Mouse (Mus musculus): ENCODE measurements at regions not wholly inside any gene's neighbourhood (a gene's known extent, or its start where the extent isn't known, plus 50 kb on each side); places are given as distances from the start of the nearest gene placed in this dataset.

GRCm38 (mm10) chr17:45916937-45917336, 115.2 kb downstream of the Vegfa start:
- no peaks in the 10 kb centered on the region for H3K36me3 ChIP-seq (ENCODE audit: control insufficient read depth in 1 of 2, insufficient read depth in 2 of 2, low read length in 2 of 2)
- no peak overlapping the region for H3K27ac ChIP-seq (ENCODE audit: control insufficient read depth, low read depth, low read length)
- no peaks in the 10 kb centered on the region for H3K4me1 ChIP-seq (ENCODE audit: control insufficient read depth in 1 of 2, insufficient read depth in 2 of 2, low read length in 2 of 2)
- H3K9ac ChIP-seq (ENCODE audit: control insufficient read depth, low read depth, low read length, poor library complexity, severe bottlenecking), result no peak overlapping the region
- no peaks in the 10 kb centered on the region; a peak in 1 of 4 replicates for H3K27me3 ChIP-seq (ENCODE audit: control insufficient read depth in 1 of 2, insufficient read depth in 2 of 2, low read length in 2 of 2)
- no peaks in the 10 kb centered on the region for H3K9me3 ChIP-seq (replicated peaks; ENCODE audit: insufficient read depth, low read length)
- H3K4me3 ChIP-seq (ENCODE audit: control insufficient read depth in 1 of 2, insufficient read depth in 1 of 2, low read depth in 2 of 2, low read length in 2 of 2), result no peak overlapping the region
- no peak for TF ChIP-seq MAX (IDR thresholded peaks at IDR 0.05; ENCODE audit: low read length)
- no peak for TF ChIP-seq MYB (IDR thresholded peaks at IDR 0.05; ENCODE audit: low read depth, low read length)
- TF ChIP-seq ZC3H11A (IDR thresholded peaks at IDR 0.05; ENCODE audit: low read depth, low read length), result no peak
- TF ChIP-seq SMC3 (IDR thresholded peaks at IDR 0.05; ENCODE audit: low read depth, low read length), result no peak
- TF ChIP-seq RCOR1 (IDR thresholded peaks at IDR 0.05; ENCODE audit: low read depth, low read length), result no peak
- no peak for TF ChIP-seq GATA1 (IDR thresholded peaks at IDR 0.05; ENCODE audit: low read depth, low read length)
- no peak for TF ChIP-seq NRF1 (IDR thresholded peaks at IDR 0.05; ENCODE audit: insufficient read depth, low read depth, low read length, poor library complexity, severe bottlenecking)
- TF ChIP-seq TAL1 (IDR thresholded peaks at IDR 0.05; ENCODE audit: low read length), result no peak
- no peak for DNase-seq (ENCODE audit: low read depth, low spot score)
- H3K79me2 ChIP-seq (ENCODE audit: control insufficient read depth, insufficient read depth, low read length, poor library complexity), result no peaks in the 10 kb centered on the region

GRCm38 (mm10) chr17:45914706-45915240, 117.4 kb downstream of the Vegfa start:
- Histone ChIP-seq H3K4me1 (ENCODE audit: control insufficient read depth in 1 of 2, insufficient read depth in 2 of 2, low read length in 2 of 2) (no peaks in the 10 kb centered on the region), H3K9ac (ENCODE audit: control insufficient read depth, low read depth, low read length, poor library complexity, severe bottlenecking) (no peak overlapping the region), H3K79me2 (ENCODE audit: control insufficient read depth, insufficient read depth, low read length, poor library complexity) (no peaks in the 10 kb centered on the region), H3K27ac (ENCODE audit: control insufficient read depth, low read depth, low read length) (no peak overlapping the region), H3K9me3 (replicated peaks; ENCODE audit: insufficient read depth, low read length) (no peaks in the 10 kb centered on the region), H3K4me3 (ENCODE audit: control insufficient read depth in 1 of 2, insufficient read depth in 1 of 2, low read depth in 2 of 2, low read length in 2 of 2) (no peak overlapping the region), H3K36me3 (ENCODE audit: control insufficient read depth in 1 of 2, insufficient read depth in 2 of 2, low read length in 2 of 2) (no peaks in the 10 kb centered on the region), H3K27me3 (ENCODE audit: control insufficient read depth in 1 of 2, insufficient read depth in 2 of 2, low read length in 2 of 2) (no peaks in the 10 kb centered on the region; a peak in 1 of 4 replicates)
- TF ChIP-seq RAD21 (IDR thresholded peaks at IDR 0.05; ENCODE audit: low read depth, low read length) (no peak), GATA1 (IDR thresholded peaks at IDR 0.05; ENCODE audit: low read depth, low read length) (no peak), MEF2A (IDR thresholded peaks at IDR 0.05; ENCODE audit: extremely low read depth, insufficient replicate concordance, low read depth, low read length, poor library complexity, severe bottlenecking) (no peak), ZKSCAN1 (IDR thresholded peaks at IDR 0.05; ENCODE audit: low read depth, low read length) (no peak), MAX (IDR thresholded peaks at IDR 0.05; ENCODE audit: low read length) (no peak), USF2 (IDR thresholded peaks at IDR 0.05; ENCODE audit: borderline replicate concordance in 1 of 2, insufficient read depth in 1 of 2, low read depth in 1 of 2, low read length in 2 of 2) (no peak), TCF12 (IDR thresholded peaks at IDR 0.05; ENCODE audit: low read depth, low read length) (no peak), ZMIZ1 (IDR thresholded peaks at IDR 0.05; ENCODE audit: low read depth, low read length) (no peak), MYC (IDR thresholded peaks at IDR 0.05; ENCODE audit: low read depth, low read length) (no peak), JUND (IDR thresholded peaks at IDR 0.05; ENCODE audit: low read depth, low read length) (no peak), POLR2A (IDR thresholded peaks at IDR 0.05; ENCODE audit: control insufficient read depth in 1 of 2, insufficient read depth in 1 of 2, low read depth in 1 of 2, low read length in 2 of 2, poor library complexity in 1 of 2) (no peak), CTCF (IDR thresholded peaks at IDR 0.05 in 2 of 3, conservative IDR thresholded peaks at IDR 0.05 in 1 of 3; ENCODE audit: control insufficient read depth in 1 of 3, insufficient read depth in 1 of 3, low read depth in 2 of 3, low read length in 3 of 3, poor library complexity in 1 of 3, severe bottlenecking in 1 of 3) (no peak), POLR2AphosphoS5 (IDR thresholded peaks at IDR 0.05; ENCODE audit: borderline replicate concordance, low read depth, low read length) (no peak), ZNF384 (IDR thresholded peaks at IDR 0.05; ENCODE audit: low read depth, low read length) (no peak), ETS1 (IDR thresholded peaks at IDR 0.05; ENCODE audit: low read depth, low read length) (no peak), TAL1 (IDR thresholded peaks at IDR 0.05; ENCODE audit: low read length) (no peak)
- DNase-seq (ENCODE audit: low read depth, low spot score), result no peak
